ENCODE assay signal across 31 mouse cellular contexts in the genomic region with DNA sequence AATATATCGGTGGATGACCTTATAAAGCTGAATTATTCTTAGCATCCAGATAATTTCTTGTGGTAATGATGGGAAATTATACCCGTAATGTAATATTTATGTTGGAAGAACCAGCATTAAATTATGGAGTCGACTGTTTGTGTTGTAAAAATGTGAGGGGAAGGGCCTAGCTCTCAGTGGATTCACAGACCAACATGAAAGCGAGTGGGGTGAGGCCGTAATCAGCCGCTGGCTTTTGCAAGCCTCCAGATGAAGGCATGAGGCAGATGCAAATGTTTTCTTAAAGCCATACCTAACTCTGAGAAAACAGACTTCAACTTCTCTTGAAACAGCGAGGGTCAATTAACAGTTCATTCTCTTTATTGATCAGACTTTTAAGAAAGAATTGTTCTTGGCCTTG.
"Had no signal": no experiment of that assay in that cellular context is flagged by ENCODE, and none has a peak within 500 bp of the region (broad histone marks: within the 10 kb centered on the region; RNA-seq: fewer than 3 reads in every experiment).

No protein-coding gene starts in this region.

- H3K36me3 ChIP-seq: limb, embryonic 10.5 days; limb, embryonic 12.5 days; limb, embryonic 13.5 days; limb, embryonic 15.5 days; liver, embryonic 12.5 days; liver, embryonic 13.5 days; liver, embryonic 15.5 days; lung, embryonic 15.5 days; midbrain, embryonic 12.5 days; midbrain, embryonic 13.5 days; midbrain, embryonic 15.5 days had no signal

- H3K4me2 ChIP-seq: limb, embryonic 12.5 days; limb, embryonic 13.5 days; limb, embryonic 15.5 days; liver, embryonic 11.5 days; liver, embryonic 12.5 days; liver, embryonic 13.5 days; liver, embryonic 15.5 days; lung, embryonic 14.5 days; lung, embryonic 15.5 days; midbrain, embryonic 11.5 days; midbrain, embryonic 12.5 days; midbrain, embryonic 13.5 days; midbrain, embryonic 15.5 days had no signal

- H3K27ac ChIP-seq: limb, embryonic 10.5 days; limb, embryonic 12.5 days; limb, embryonic 13.5 days; limb, embryonic 15.5 days; liver, embryonic 12.5 days; liver, embryonic 13.5 days; liver, embryonic 14.5 days; liver, embryonic 15.5 days; lung, embryonic 15.5 days; macrophage; midbrain, embryonic 12.5 days; midbrain, embryonic 13.5 days; midbrain, embryonic 15.5 days had no signal

- DNase-seq: left cerebral cortex, postnatal 4 days; liver; liver, embryonic 13.5 days; liver, postnatal 0 days; lung, adult 18-20 months; lung, adult 2 months; lung, embryonic 14.5 days; lung, postnatal 10 days; lung, postnatal 14 days; lung, postnatal 36 days; lung, postnatal 4 days; midbrain, embryonic 14.5 days had no signal

- ATAC-seq: liver, embryonic 12.5 days; liver, postnatal 0 days; lung, postnatal 0 days; midbrain, embryonic 13.5 days; midbrain, embryonic 15.5 days; midbrain, embryonic 16.5 days had no signal

- H3K27me3 ChIP-seq: limb, embryonic 12.5 days; limb, embryonic 13.5 days; limb, embryonic 15.5 days; liver, embryonic 12.5 days; liver, embryonic 13.5 days; liver, embryonic 15.5 days; lung, embryonic 15.5 days; megakaryocyte, embryonic 14.5 days; midbrain, embryonic 13.5 days; midbrain, embryonic 15.5 days had no signal

- H3K9ac ChIP-seq: limb, embryonic 12.5 days; limb, embryonic 13.5 days; limb, embryonic 15.5 days; liver, embryonic 12.5 days; liver, embryonic 13.5 days; liver, embryonic 14.5 days; liver, embryonic 15.5 days; liver, postnatal 0 days; lung, embryonic 14.5 days; lung, embryonic 15.5 days; midbrain, embryonic 12.5 days; midbrain, embryonic 13.5 days; midbrain, embryonic 15.5 days had no signal

- H3K4me1 ChIP-seq: liver, embryonic 12.5 days; liver, embryonic 13.5 days; liver, embryonic 15.5 days; megakaryocyte, embryonic 14.5 days had no signal

- H3K4me3 ChIP-seq: limb, embryonic 10.5 days; limb, embryonic 12.5 days; limb, embryonic 13.5 days; limb, embryonic 15.5 days; liver, embryonic 12.5 days; liver, embryonic 13.5 days; liver, embryonic 15.5 days; lung, embryonic 15.5 days; megakaryocyte, embryonic 14.5 days; midbrain, embryonic 10.5 days; midbrain, embryonic 12.5 days; midbrain, embryonic 13.5 days; midbrain, embryonic 15.5 days; myocyte had no signal

- H3K9me3 ChIP-seq: limb, embryonic 10.5 days; limb, embryonic 12.5 days; limb, embryonic 13.5 days; limb, embryonic 15.5 days; liver, embryonic 12.5 days; liver, embryonic 13.5 days; liver, embryonic 15.5 days; lung, embryonic 15.5 days; midbrain, embryonic 10.5 days; midbrain, embryonic 12.5 days; midbrain, embryonic 13.5 days; midbrain, embryonic 15.5 days had no signal
